In the genomic region with DNA sequence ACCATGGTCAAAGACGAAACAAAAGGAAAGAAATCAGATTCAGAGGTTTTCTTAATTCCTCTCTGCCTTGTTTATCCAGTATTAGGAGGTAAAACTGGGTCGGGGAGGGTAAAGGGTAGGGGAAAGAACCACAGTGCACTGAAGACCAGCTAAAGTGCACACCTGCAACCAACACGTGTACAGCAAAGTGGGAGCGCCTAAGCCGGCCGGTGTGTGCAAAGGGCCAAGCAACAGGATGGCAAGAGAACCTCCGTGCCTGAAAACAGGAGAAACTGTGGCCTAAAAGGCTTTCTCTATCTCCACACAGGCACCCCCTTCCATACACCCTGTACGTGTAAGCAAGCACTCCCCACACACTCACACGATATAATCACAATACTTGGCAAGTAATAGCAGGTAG, we compare ENCODE assay signal across 16 mouse cellular contexts. TPM values are rescaled to one million over a fixed set of nuclear protein-coding genes. Genes with fewer than 3 reads are reported as not detected.
DNase-seq lines count a peak whose midpoint lies in the region; ATAC-seq and TF ChIP-seq lines count a peak whose summit lies in the region.
"Had no signal": no experiment of that assay in that cellular context is flagged by ENCODE, and none has a peak within 500 bp of the region (broad histone marks: within the 10 kb centered on the region; RNA-seq: fewer than 3 reads in every experiment).

No protein-coding gene starts in this region.

- ATAC-seq in limb, embryonic 15.5 days (ENCODE audit: insufficient number of reproducible peaks, low FRiP score, low TSS enrichment, low read depth), result no peak
- no peak for ATAC-seq in stomach, postnatal 0 days (ENCODE audit: low FRiP score, low TSS enrichment)
- no peak for ATAC-seq in kidney, embryonic 14.5 days (ENCODE audit: low FRiP score, low TSS enrichment)

- no peaks in the 10 kb centered on the region for H3K27me3 ChIP-seq in limb, embryonic 15.5 days
- no peaks in the 10 kb centered on the region for H3K27me3 ChIP-seq in limb, embryonic 10.5 days (ENCODE audit: low read depth, poor library complexity, severe bottlenecking)
- H3K27me3 ChIP-seq in stomach, postnatal 0 days (ENCODE audit: control insufficient read depth, insufficient read depth, low read length), result no peaks in the 10 kb centered on the region
- H3K27me3 ChIP-seq in kidney, embryonic 14.5 days (ENCODE audit: control insufficient read depth, insufficient read depth, low read length), result no peaks in the 10 kb centered on the region
- H3K27me3 ChIP-seq: hindbrain, embryonic 15.5 days; neural tube, embryonic 12.5 days had no signal

- H3K9me3 ChIP-seq in limb, embryonic 15.5 days, result no peaks in the 10 kb centered on the region
- no peaks in the 10 kb centered on the region for H3K9me3 ChIP-seq in limb, embryonic 10.5 days (replicated peaks)
- H3K9me3 ChIP-seq in stomach, postnatal 0 days (ENCODE audit: control insufficient read depth, low read length), result no peaks in the 10 kb centered on the region
- no peaks in the 10 kb centered on the region for H3K9me3 ChIP-seq in kidney, embryonic 14.5 days (ENCODE audit: control insufficient read depth, low read length)
- H3K9me3 ChIP-seq: hindbrain, embryonic 15.5 days; midbrain, embryonic 10.5 days; neural tube, embryonic 12.5 days had no signal

- H3K4me3 ChIP-seq in limb, embryonic 15.5 days, result no peak overlapping the region
- no peak overlapping the region for H3K4me3 ChIP-seq in limb, embryonic 10.5 days
- H3K4me3 ChIP-seq in bone marrow macrophage, adult 2 months (ENCODE audit: insufficient read depth, low read length), result no peak overlapping the region
- H3K4me3 ChIP-seq in stomach, postnatal 0 days (ENCODE audit: low read depth, low read length), result no peak overlapping the region
- H3K4me3 ChIP-seq in kidney, embryonic 14.5 days (ENCODE audit: low read length), result no peak overlapping the region
- H3K4me3 ChIP-seq: hindbrain, embryonic 15.5 days; midbrain, embryonic 10.5 days; neural tube, embryonic 12.5 days had no signal

- peaks cover 42% of the 10 kb centered on the region for H3K4me1 ChIP-seq in limb, embryonic 15.5 days
- H3K4me1 ChIP-seq in limb, embryonic 10.5 days, result peaks cover 46% of the 10 kb centered on the region
- H3K4me1 ChIP-seq in bone marrow macrophage, adult 2 months (ENCODE audit: control insufficient read depth, insufficient read depth, low read length), result peaks cover 42% of the 10 kb centered on the region
- peaks cover 10% of the 10 kb centered on the region; the same call in 1 of the 2 replicates for H3K4me1 ChIP-seq in stomach, postnatal 0 days (replicated peaks; ENCODE audit: control insufficient read depth, insufficient read depth)
- H3K4me1 ChIP-seq in kidney, embryonic 14.5 days (ENCODE audit: control insufficient read depth, insufficient read depth, low read length), result peaks cover 30% of the 10 kb centered on the region

- no peak for DNase-seq in limb, embryonic 10.5 days (ENCODE audit: low spot score)
- DNase-seq in induced T-regulatory cell, adult 2 months (ENCODE audit: low read depth), result peak; percentile 29
- DNase-seq in stomach, postnatal 0 days (ENCODE audit: low spot score), result no peak
- no peak for DNase-seq in adrenal gland, adult 8-10 months
- DNase-seq: cerebellum, adult 11-12 months; cerebellum, postnatal 36 days; kidney, adult 18-20 months; kidney, postnatal 14 days; layer of hippocampus, adult 9-11 months; lung, postnatal 14 days had no signal

- WGBS in limb, embryonic 15.5 days, result 91% methylated on average over 9 of the region's 9 CpGs
- 91% methylated on average over 9 of the region's 9 CpGs for WGBS in limb, embryonic 10.5 days
- WGBS in stomach, postnatal 0 days, result 87% methylated on average over 9 of the region's 9 CpGs
- 92% methylated on average over 9 of the region's 9 CpGs for WGBS in kidney, embryonic 14.5 days

- no peak overlapping the region for H3K9ac ChIP-seq in limb, embryonic 15.5 days
- H3K9ac ChIP-seq in stomach, postnatal 0 days (ENCODE audit: low read length), result no peak overlapping the region
- no peak overlapping the region for H3K9ac ChIP-seq in kidney, embryonic 14.5 days (ENCODE audit: low read depth, low read length)
- H3K9ac ChIP-seq: hindbrain, embryonic 15.5 days; neural tube, embryonic 12.5 days had no signal

- H3K4me2 ChIP-seq in limb, embryonic 15.5 days, result no peak overlapping the region
- no peak overlapping the region for H3K4me2 ChIP-seq in stomach, postnatal 0 days (replicated peaks; ENCODE audit: low read depth)
- no peak overlapping the region for H3K4me2 ChIP-seq in kidney, embryonic 14.5 days (replicated peaks; ENCODE audit: low read depth, low read length)
- H3K4me2 ChIP-seq: hindbrain, embryonic 15.5 days; neural tube, embryonic 12.5 days had no signal

- H3K27ac ChIP-seq in limb, embryonic 15.5 days, result peak overlapping the region; percentile 62; the same call in 1 of the 2 replicates
- no peak overlapping the region for H3K27ac ChIP-seq in limb, embryonic 10.5 days
- H3K27ac ChIP-seq in bone marrow macrophage, adult 2 months (ENCODE audit: insufficient read depth, low read depth, low read length), result peak overlapping the region; percentile 99
- H3K27ac ChIP-seq in stomach, postnatal 0 days (replicated peaks), result peak overlapping the region; percentile 65
- H3K27ac ChIP-seq in kidney, embryonic 14.5 days (ENCODE audit: low read depth, low read length), result no peak overlapping the region
- H3K27ac ChIP-seq: hindbrain, embryonic 15.5 days; midbrain, embryonic 10.5 days; neural tube, embryonic 12.5 days had no signal

- peaks cover 43% of the 10 kb centered on the region for H3K36me3 ChIP-seq in limb, embryonic 15.5 days
- H3K36me3 ChIP-seq in limb, embryonic 10.5 days, result peaks cover 50% of the 10 kb centered on the region
- peaks cover 3% of the 10 kb centered on the region; the same call in 1 of the 2 replicates for H3K36me3 ChIP-seq in stomach, postnatal 0 days (ENCODE audit: control insufficient read depth, insufficient read depth, low read length)
- H3K36me3 ChIP-seq in kidney, embryonic 14.5 days (ENCODE audit: control insufficient read depth, insufficient read depth, low read length), result peaks cover 31% of the 10 kb centered on the region

- TF ChIP-seq CTCF in bone marrow macrophage, adult 2 months (IDR thresholded peaks at IDR 0.05; ENCODE audit: low read depth, low read length), result no peak
- TF ChIP-seq CTCF in stomach, postnatal 0 days (IDR thresholded peaks at IDR 0.05; ENCODE audit: low read depth), result no peak

- TF ChIP-seq EP300 in stomach, postnatal 0 days (optimal IDR thresholded peaks at IDR 0.05), result no peak

- TF ChIP-seq POLR2A in bone marrow macrophage, adult 2 months (IDR thresholded peaks at IDR 0.05; ENCODE audit: borderline replicate concordance, low read depth, low read length), result no peak

RNA-seq across cellular contexts. Expression of gene Zfp36, which starts 5.1 kb away (rescaled TPM):
- polyA plus RNA-seq in limb, embryonic 15.5 days (2015; fragmentation: Nextera tagmentation; extraction: Ambion mirVana), result 22.8 and 26.0 TPM in 2 replicates
- 7.5 and 7.9 TPM in 2 replicates for polyA plus RNA-seq in limb, embryonic 10.5 days (2016; fragmentation: Nextera tagmentation; extraction: Ambion mirVana)
- polyA plus RNA-seq in bone marrow macrophage, adult 2 months (2012; ENCODE audit: insufficient read depth, insufficient read length, missing spikeins), result 110 and 119 TPM in 2 replicates
- polyA plus RNA-seq in stomach, postnatal 0 days (2015; fragmentation: Nextera tagmentation; extraction: Ambion mirVana), result 29.1 and 29.4 TPM in 2 replicates
- 8.3 and 10.7 TPM in 2 replicates for polyA plus RNA-seq in kidney, embryonic 14.5 days (2014; fragmentation: Nextera tagmentation; extraction: Ambion mirVana)
- 10 to 100 TPM; 12.8 to 33.6 (median 21.5) TPM for total RNA-seq in adrenal gland, adult 8-10 months (2022)

RNA-seq across cellular contexts. Expression of gene Med29, which starts 7.3 kb away (rescaled TPM):
- polyA plus RNA-seq in limb, embryonic 15.5 days (2015; fragmentation: Nextera tagmentation; extraction: Ambion mirVana), result 44.8 and 45.1 TPM in 2 replicates
- polyA plus RNA-seq in limb, embryonic 10.5 days (2016; fragmentation: Nextera tagmentation; extraction: Ambion mirVana), result 65.1 and 67.0 TPM in 2 replicates
- polyA plus RNA-seq in bone marrow macrophage, adult 2 months (2012; ENCODE audit: insufficient read depth, insufficient read length, missing spikeins), result 12.5 and 13.9 TPM in 2 replicates
- 27.5 and 28.3 TPM in 2 replicates for polyA plus RNA-seq in stomach, postnatal 0 days (2015; fragmentation: Nextera tagmentation; extraction: Ambion mirVana)
- 54.5 and 68.8 TPM in 2 replicates for polyA plus RNA-seq in kidney, embryonic 14.5 days (2014; fragmentation: Nextera tagmentation; extraction: Ambion mirVana)
- 10 to 100 TPM; 24.5 to 44.1 (median 29.5) TPM for total RNA-seq in adrenal gland, adult 8-10 months (2022)

RNA-seq across cellular contexts. Expression of gene Paf1, which starts 7.6 kb away (rescaled TPM):
- polyA plus RNA-seq in limb, embryonic 15.5 days (2015; fragmentation: Nextera tagmentation; extraction: Ambion mirVana), result 67.6 and 73.4 TPM in 2 replicates
- polyA plus RNA-seq in limb, embryonic 10.5 days (2016; fragmentation: Nextera tagmentation; extraction: Ambion mirVana), result 81.3 and 91.5 TPM in 2 replicates
- polyA plus RNA-seq in bone marrow macrophage, adult 2 months (2012; ENCODE audit: insufficient read depth, insufficient read length, missing spikeins), result 102 and 123 TPM in 2 replicates
- polyA plus RNA-seq in stomach, postnatal 0 days (2015; fragmentation: Nextera tagmentation; extraction: Ambion mirVana), result 35.9 and 38.6 TPM in 2 replicates
- polyA plus RNA-seq in kidney, embryonic 14.5 days (2014; fragmentation: Nextera tagmentation; extraction: Ambion mirVana), result 68.4 and 82.1 TPM in 2 replicates
- total RNA-seq in adrenal gland, adult 8-10 months (2022), result 100 to 1,000 TPM in 1 of 4 experiments, 10 to 100 TPM in 3; 61.6 to 102 (median 87.9) TPM

RNA-seq across cellular contexts. Expression of gene Plekhg2, which starts 12.8 kb away (rescaled TPM):
- 54.4 and 54.8 TPM in 2 replicates for polyA plus RNA-seq in limb, embryonic 15.5 days (2015; fragmentation: Nextera tagmentation; extraction: Ambion mirVana)
- 90.5 and 118 TPM in 2 replicates for polyA plus RNA-seq in limb, embryonic 10.5 days (2016; fragmentation: Nextera tagmentation; extraction: Ambion mirVana)
- polyA plus RNA-seq in bone marrow macrophage, adult 2 months (2012; ENCODE audit: insufficient read depth, insufficient read length, missing spikeins), result 11.4 and 14.6 TPM in 2 replicates
- polyA plus RNA-seq in stomach, postnatal 0 days (2015; fragmentation: Nextera tagmentation; extraction: Ambion mirVana), result 13.4 and 15.1 TPM in 2 replicates
- 52.4 and 70.8 TPM in 2 replicates for polyA plus RNA-seq in kidney, embryonic 14.5 days (2014; fragmentation: Nextera tagmentation; extraction: Ambion mirVana)
- 10 to 100 TPM; 13.6 to 28.9 (median 20.9) TPM for total RNA-seq in adrenal gland, adult 8-10 months (2022)

RNA-seq across cellular contexts. Expression of gene Rps16, which starts 34.7 kb away (rescaled TPM):
- polyA plus RNA-seq in limb, embryonic 15.5 days (2015; fragmentation: Nextera tagmentation; extraction: Ambion mirVana), result 822 and 1,022 TPM in 2 replicates
- 972 and 1,174 TPM in 2 replicates for polyA plus RNA-seq in limb, embryonic 10.5 days (2016; fragmentation: Nextera tagmentation; extraction: Ambion mirVana)
- 801 and 823 TPM in 2 replicates for polyA plus RNA-seq in bone marrow macrophage, adult 2 months (2012; ENCODE audit: insufficient read depth, insufficient read length, missing spikeins)
- 880 and 955 TPM in 2 replicates for polyA plus RNA-seq in stomach, postnatal 0 days (2015; fragmentation: Nextera tagmentation; extraction: Ambion mirVana)
- 1,287 and 1,567 TPM in 2 replicates for polyA plus RNA-seq in kidney, embryonic 14.5 days (2014; fragmentation: Nextera tagmentation; extraction: Ambion mirVana)
- total RNA-seq in adrenal gland, adult 8-10 months (2022), result 1,000 to 10,000 TPM in 3 of 4 experiments, 100 to 1,000 TPM in 1; 948 to 1,196 (median 1,106) TPM

Comparison
In these comparisons a context has a peak if more than half of its experiments do, and no peak if none do; other contexts are left out.
1. H3K27ac ChIP-seq: peak in limb, embryonic 15.5 days (single experiment), bone marrow macrophage, adult 2 months (single experiment) and stomach, postnatal 0 days (single experiment); none in limb, embryonic 10.5 days (single experiment) and kidney, embryonic 14.5 days (single experiment).